Mouse (Mus musculus): ENCODE measurements around the gene Rdh12.
"Not testable (repeated sequence)": the region's sequence is repeated elsewhere in the genome, so short reads cannot be mapped to it uniquely, and the experiment has no call there.

Gene Rdh12

GRCm38 (mm10) chr12:79208703-79209464 lies at the start of gene Rdh12:
Gene Rdh12, plus strand, starts transcription at chr12:79208914.
- peak; percentile 20 for DNase-seq (ENCODE audit: low read depth)

GRCm38 (mm10) chr12:79162876-79163275 lies 45.8 kb upstream of the Rdh12 start:
- no peak for DNase-seq (ENCODE audit: low read depth)

GRCm38 (mm10) chr12:79169173-79169572 lies 39.5 kb upstream of the Rdh12 start:
- DNase-seq (ENCODE audit: low read depth) = no peak

GRCm38 (mm10) chr12:79170421-79170820 lies 38.3 kb upstream of the Rdh12 start:
- peak; percentile 25 for DNase-seq (ENCODE audit: low read depth)

GRCm38 (mm10) chr12:79171269-79171995 lies 37.3 kb upstream of the Rdh12 start:
- no peak for DNase-seq (ENCODE audit: low read depth)

GRCm38 (mm10) chr12:79172019-79172941 lies 36.4 kb upstream of the Rdh12 start, which contains the start of gene Vti1b:
Gene Vti1b, minus strand, starts transcription at chr12:79172667.
- DNase-seq (ENCODE audit: low read depth) = peak; percentile 76

- DNase-seq (ENCODE audit: low read depth) = no peak
Observed at GRCm38 (mm10) chr12:79173721-79174120, 35.0 kb upstream of the Rdh12 start.

- no peak for DNase-seq (ENCODE audit: low read depth)
Observed at GRCm38 (mm10) chr12:79175998-79176397, 32.7 kb upstream of the Rdh12 start.

GRCm38 (mm10) chr12:79185160-79185559 lies 23.6 kb upstream of the Rdh12 start:
- not testable (repeated sequence) for DNase-seq (ENCODE audit: low read depth)

- peak; percentile 70 for DNase-seq (ENCODE audit: low read depth)
Observed at GRCm38 (mm10) chr12:79190931-79191673, 17.6 kb upstream of the Rdh12 start.

- DNase-seq (ENCODE audit: low read depth) = peak; percentile 71
Observed at GRCm38 (mm10) chr12:79191701-79192100, 17.0 kb upstream of the Rdh12 start.

GRCm38 (mm10) chr12:79192193-79192592 lies 16.5 kb upstream of the Rdh12 start, which contains the start of gene Rdh11:
Gene Rdh11, minus strand, starts transcription at chr12:79192293.
- no peak for DNase-seq (ENCODE audit: low read depth)

GRCm38 (mm10) chr12:79193441-79193840 lies 15.3 kb upstream of the Rdh12 start:
- peak; percentile 42 for DNase-seq (ENCODE audit: low read depth)

- DNase-seq (ENCODE audit: low read depth) = no peak
Observed at GRCm38 (mm10) chr12:79197105-79197504, 11.6 kb upstream of the Rdh12 start.

GRCm38 (mm10) chr12:79201882-79202281 lies 6.8 kb upstream of the Rdh12 start:
- DNase-seq (ENCODE audit: low read depth) = no peak

- no peak for DNase-seq (ENCODE audit: low read depth)
Observed at GRCm38 (mm10) chr12:79211447-79211846, 2.7 kb downstream of the Rdh12 start.

- DNase-seq (ENCODE audit: low read depth) = no peak
Observed at GRCm38 (mm10) chr12:79217511-79217910, 8.8 kb downstream of the Rdh12 start.

GRCm38 (mm10) chr12:79235485-79236080 lies 26.9 kb downstream of the Rdh12 start:
- no peak for DNase-seq (ENCODE audit: low read depth)

- no peak for DNase-seq (ENCODE audit: low read depth)
Observed at GRCm38 (mm10) chr12:79241985-79242384, 33.3 kb downstream of the Rdh12 start.

GRCm38 (mm10) chr12:79242921-79243320 lies 34.2 kb downstream of the Rdh12 start:
- no peak for DNase-seq (ENCODE audit: low read depth)

GRCm38 (mm10) chr12:79248110-79248509 lies 39.4 kb downstream of the Rdh12 start:
- no peak for DNase-seq (ENCODE audit: low read depth)

All from fibroblast of lung, adult 2 months (primary cell).